Mouse (Mus musculus) ES-Bruce4 (cell line): Measurements from ENCODE around the gene Rab14.

Source experiments
- CTCF ChIP-seq: IDR thresholded peaks from one replicate; pipeline ENCODE4 v1.8.1; 2011; ENCODE audit warnings: low read depth, low read length
- POLR2A ChIP-seq: IDR thresholded peaks from one replicate; pipeline ENCODE4 v1.8.1; 2011; ENCODE audit warnings: low read length; ENCODE audit not compliant: insufficient read depth

DNA sequence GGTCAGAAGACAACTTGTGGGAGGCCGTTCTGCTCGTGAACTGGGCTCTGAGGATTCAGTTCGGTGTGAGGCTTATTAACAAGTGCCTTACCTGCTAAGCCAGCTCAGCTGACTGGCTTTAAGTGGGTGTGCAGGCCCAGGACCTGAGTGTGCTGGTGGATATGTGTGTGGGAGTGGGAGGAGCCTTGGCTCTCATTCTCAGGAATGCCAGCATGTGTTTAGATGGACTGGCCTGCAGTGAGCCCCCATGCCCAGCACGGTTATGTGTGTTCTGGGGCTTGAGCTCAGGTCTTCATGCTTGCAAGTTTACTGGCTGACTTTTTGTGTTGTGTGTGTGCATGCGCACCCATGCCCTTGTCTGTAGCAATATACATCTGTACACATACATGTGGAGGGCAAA lies 27.3 kb downstream of the Rab14 start:
- TF ChIP-seq POLR2A (no peak), CTCF (no peak)
